Mouse (Mus musculus) heart, embryonic 11.5 days (tissue): ENCODE data around the gene Ube2q2. TPM values are rescaled to one million over a fixed set of nuclear protein-coding genes. Genes with fewer than 3 reads are reported as not detected.

Source experiments
- ATAC-seq: fragments of 200-750 bp; cut with Nextera tagmentation; replicated peaks from 2 replicates; pipeline ENCODE4 v1.8.0; 2017; ENCODE audit warnings: moderate library complexity; ENCODE audit not compliant: insufficient number of reproducible peaks, low FRiP score, low TSS enrichment
- H3K27ac ChIP-seq: fragments of 300-500 bp; sonication (generic); 2 replicates; pipeline ENCODE4 v1.5.1; 2014; ENCODE audit warnings: mild to moderate bottlenecking, low read depth, low read length
- H3K27me3 ChIP-seq: fragments of 300-500 bp; sonication (generic); 2 replicates; pipeline ENCODE4 v1.6.1; 2014; ENCODE audit warnings: mild to moderate bottlenecking, low read length, mixed read lengths; ENCODE audit not compliant: control insufficient read depth, insufficient read depth
- H3K36me3 ChIP-seq: fragments of 300-500 bp; sonication (generic); 2 replicates; pipeline ENCODE4 v1.6.1; 2014; ENCODE audit warnings: mild to moderate bottlenecking, low read length, moderate library complexity, mixed read lengths; ENCODE audit not compliant: control insufficient read depth, insufficient read depth
- H3K4me1 ChIP-seq: fragments of 300-500 bp; sonication (generic); 2 replicates; pipeline ENCODE4 v1.6.1; 2014; ENCODE audit warnings: low read length; ENCODE audit not compliant: control insufficient read depth, insufficient read depth
- H3K4me2 ChIP-seq: fragments of 300-500 bp; sonication (generic); 2 replicates; pipeline ENCODE4 v1.6.1; 2014; ENCODE audit warnings: mild to moderate bottlenecking, moderate library complexity
- H3K4me3 ChIP-seq: fragments of 300-500 bp; sonication (generic); 2 replicates; pipeline ENCODE4 v1.5.1; 2014; ENCODE audit warnings: low read depth, low read length
- H3K9ac ChIP-seq: fragments of 300-500 bp; sonication (generic); 2 replicates; pipeline ENCODE4 v1.6.1; 2014; ENCODE audit warnings: mild to moderate bottlenecking, low read depth, low read length, moderate library complexity
- H3K9me3 ChIP-seq: fragments of 300-500 bp; sonication (generic); replicated peaks from 2 replicates; pipeline ENCODE4 v1.6.1; 2016; ENCODE audit warnings: low read length; ENCODE audit not compliant: control insufficient read depth
- WGBS: fragments of 180-500 bp; shearing (Covaris S2); extraction: QIAGEN DNeasy Blood & Tissue Kit; methylation state at CpG from one replicate; pipeline ENCODE4 v1.1.7; 2014; ENCODE audit not compliant: insufficient replicate concordance; 5-methylcytosine and 5-hydroxymethylcytosine counted together
- polyA plus RNA-seq: library from polyadenylated mRNA; unstranded; fragments of >200 nt; fragmentation: Nextera tagmentation; extraction: Ambion mirVana; gene quantifications from 2 replicates; pipeline ENCODE4 v1.2.1, GENCODE M21; 2014

The Ube2q2 gene
- polyA plus RNA-seq, 1 experiment from 2014 or later = 29.1 TPM

DNA sequence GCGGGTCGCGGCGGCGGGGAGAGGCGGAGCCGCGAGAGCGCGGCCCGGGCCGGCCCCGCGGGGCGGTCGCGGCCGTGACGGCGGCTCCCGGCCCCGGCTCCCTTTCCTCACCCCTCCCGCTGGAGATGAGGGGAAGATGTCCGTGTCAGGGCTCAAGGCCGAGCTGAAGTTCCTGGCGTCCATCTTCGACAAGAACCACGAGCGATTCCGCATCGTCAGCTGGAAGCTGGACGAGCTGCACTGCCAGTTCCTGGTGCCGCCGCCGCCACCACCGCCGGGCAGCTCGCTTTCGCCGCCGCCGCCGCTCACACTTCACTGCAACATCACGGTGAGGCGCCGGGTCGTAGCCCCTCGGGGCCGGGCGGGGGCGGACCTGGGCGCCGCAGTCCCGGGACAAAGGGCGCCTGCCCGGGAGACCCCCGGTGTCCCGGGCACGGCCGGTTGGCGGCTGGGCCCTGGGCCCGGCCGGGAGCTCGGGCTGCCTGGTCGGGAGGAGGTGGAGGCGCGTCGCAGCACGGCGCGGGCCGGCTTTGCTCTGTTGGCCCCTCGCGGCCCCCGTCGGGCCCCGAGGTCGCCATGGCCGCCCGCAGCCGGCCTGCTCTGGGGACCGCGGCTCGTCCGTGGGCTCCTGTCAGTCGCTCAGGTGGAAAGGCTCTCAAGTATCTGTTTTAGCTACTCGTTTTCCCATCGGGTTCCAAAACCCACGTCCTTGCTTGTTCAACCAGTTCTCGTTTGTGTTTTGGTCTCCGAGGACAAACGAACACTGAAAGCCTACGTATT, 1.0 kb downstream of the Ube2q2 start:
- WGBS = under 1% methylated on average over 71 of the region's 93 CpGs
- Histone ChIP-seq H3K36me3 (0 out of 2 replicates have a peak, but pooled peaks cover 2% of the 10 kb centered on the region), H3K9ac (peak overlapping the region; percentile 90)

DNA sequence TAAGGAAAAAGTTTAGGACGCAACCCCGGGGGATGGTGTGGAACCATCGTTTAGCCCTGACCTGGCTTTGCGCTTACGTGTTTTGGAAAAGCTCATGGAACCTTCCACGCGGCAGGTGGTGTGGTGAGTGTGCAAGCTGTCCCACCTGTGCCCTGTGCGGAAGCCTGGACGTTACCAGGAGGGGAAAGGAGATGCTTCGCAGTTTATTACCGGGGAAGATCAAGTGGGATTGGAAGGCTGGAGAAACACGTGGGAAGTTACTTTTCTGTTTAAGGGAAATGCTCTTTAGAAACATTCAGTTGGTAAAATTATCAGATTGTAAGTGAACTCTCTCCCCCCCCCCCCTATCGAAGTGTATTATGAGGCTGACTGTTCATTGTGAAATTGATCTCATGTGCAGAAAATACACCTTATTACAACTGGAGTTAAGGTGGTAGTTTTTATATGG, 1.6 kb downstream of the Ube2q2 start:
- Histone ChIP-seq H3K4me1 (peaks cover 5% of the 10 kb centered on the region), H3K27ac (no peak overlapping the region), H3K9me3 (no peaks in the 10 kb centered on the region), H3K4me3 (peak overlapping the region; percentile 72), H3K36me3 (0 out of 2 replicates have a peak, but pooled peaks cover 2% of the 10 kb centered on the region), H3K9ac (peak overlapping the region; percentile 90), H3K4me2 (peak overlapping the region; percentile 91), H3K27me3 (no peaks in the 10 kb centered on the region)
- WGBS = 3% methylated on average over 13 of the region's 13 CpGs
- ATAC-seq = no peak

More for the DNA sequence above, 1.0 kb downstream of the Ube2q2 start:
- peak; percentile 72 for ATAC-seq
- H3K27ac ChIP-seq = peak overlapping the region; percentile 84
- peak overlapping the region; percentile 72 for H3K4me3 ChIP-seq
- H3K9me3 ChIP-seq = no peaks in the 10 kb centered on the region
- H3K4me2 ChIP-seq = peak overlapping the region; percentile 91
- peaks cover 5% of the 10 kb centered on the region for H3K4me1 ChIP-seq
- no peaks in the 10 kb centered on the region for H3K27me3 ChIP-seq

DNA sequence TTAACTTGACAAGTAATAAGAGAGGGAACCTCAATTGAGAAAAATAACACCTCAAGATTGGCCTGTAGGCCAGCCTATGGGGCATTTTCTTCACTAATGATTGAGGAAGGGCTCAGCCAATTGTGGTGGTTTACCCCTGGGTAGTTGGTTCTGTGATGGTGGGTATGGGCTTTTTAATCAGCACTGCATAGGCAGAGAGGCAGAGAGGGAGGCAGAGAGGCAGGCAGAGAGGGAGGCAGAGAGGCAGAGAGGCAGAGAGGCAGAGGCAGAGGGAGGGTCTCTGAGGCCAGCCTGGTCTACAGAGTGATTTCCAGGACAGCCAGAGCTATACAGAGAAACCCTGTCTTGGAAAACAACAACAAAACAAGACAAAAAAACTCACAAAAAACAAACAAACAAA, 2.4 kb downstream of the Ube2q2 start:
- no peak for ATAC-seq
- no peaks in the 10 kb centered on the region for H3K9me3 ChIP-seq
- H3K27ac ChIP-seq = no peak overlapping the region
- H3K36me3 ChIP-seq = 0 out of 2 replicates have a peak, but pooled peaks cover 2% of the 10 kb centered on the region
- H3K4me3 ChIP-seq = peak overlapping the region; percentile 72; the same call in 1 of the 2 replicates
- H3K4me2 ChIP-seq = peak overlapping the region; percentile 91
- no peaks in the 10 kb centered on the region for H3K27me3 ChIP-seq
- H3K9ac ChIP-seq = no peak overlapping the region
- H3K4me1 ChIP-seq = peaks cover 5% of the 10 kb centered on the region

DNA sequence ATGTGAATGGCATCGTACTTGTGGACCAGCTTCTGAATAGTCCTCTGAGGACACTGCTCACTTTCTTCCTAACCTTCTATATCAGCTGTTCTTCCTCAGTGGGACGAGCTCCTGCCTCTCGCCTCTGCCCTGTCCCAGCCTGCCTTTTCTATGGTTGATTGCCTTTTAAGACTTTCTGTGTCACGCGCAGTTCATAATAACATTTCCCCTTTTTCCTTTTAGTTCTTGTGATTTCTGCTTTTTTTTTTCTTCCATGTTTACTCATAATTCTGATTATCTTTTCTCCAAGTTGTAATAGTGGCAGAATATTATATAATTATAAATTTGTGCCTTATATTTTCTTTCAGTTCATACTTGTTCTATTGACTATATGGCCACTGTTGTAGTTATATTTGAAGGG, 4.3 kb downstream of the Ube2q2 start:
- H3K27ac ChIP-seq = no peak overlapping the region
- H3K4me1 ChIP-seq = peaks cover 5% of the 10 kb centered on the region
- 0 out of 2 replicates have a peak, but pooled peaks cover 2% of the 10 kb centered on the region for H3K36me3 ChIP-seq
- no peaks in the 10 kb centered on the region for H3K9me3 ChIP-seq
- H3K9ac ChIP-seq = no peak overlapping the region
- no peaks in the 10 kb centered on the region for H3K27me3 ChIP-seq
- WGBS = 87% methylated on average over 5 of the region's 5 CpGs
- H3K4me2 ChIP-seq = no peak overlapping the region
- H3K4me3 ChIP-seq = no peak overlapping the region
- no peak for ATAC-seq

DNA sequence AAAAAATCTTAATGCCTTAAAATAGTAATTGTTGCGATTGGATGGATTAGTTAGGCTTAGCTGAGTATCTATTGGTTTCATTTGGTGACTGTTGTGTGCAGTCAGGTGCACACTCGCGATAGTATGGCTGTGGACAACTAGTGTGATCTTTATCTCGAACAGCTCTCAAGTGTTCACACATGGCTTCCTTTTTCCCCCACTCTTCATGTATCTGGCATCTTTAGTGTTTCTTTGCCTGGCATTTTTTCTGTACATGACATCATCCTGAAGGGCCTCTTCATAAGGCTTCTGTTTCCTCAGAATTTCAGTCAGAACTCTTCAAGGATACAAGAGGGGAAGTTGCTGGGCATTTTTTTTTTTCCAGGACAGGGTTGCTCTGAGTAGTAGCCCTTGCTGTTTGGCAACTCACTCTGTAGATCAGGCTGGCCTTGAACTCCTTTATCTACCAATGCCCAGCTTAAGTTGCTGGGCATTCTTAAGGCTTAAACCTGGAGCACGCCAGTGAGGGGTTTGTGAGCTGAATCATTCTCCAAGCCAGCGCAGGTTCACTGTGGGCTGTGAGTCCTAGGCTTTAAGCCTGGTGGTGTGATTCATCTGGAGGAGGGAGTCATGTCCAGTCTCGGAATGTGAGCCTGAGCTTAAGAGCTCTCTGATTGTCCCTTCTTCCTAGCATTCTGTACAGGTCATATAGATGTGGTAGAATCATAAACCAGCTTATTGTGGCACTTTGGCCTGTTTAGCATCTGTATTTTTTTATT, 22.2 kb downstream of the Ube2q2 start:
- H3K9me3 ChIP-seq = no peaks in the 10 kb centered on the region
- ATAC-seq = no peak
- H3K4me3 ChIP-seq = no peak overlapping the region
- H3K4me2 ChIP-seq = no peak overlapping the region
- H3K4me1 ChIP-seq = no peaks in the 10 kb centered on the region; the same call in 1 of the 2 replicates
- no peak overlapping the region; the same call in 1 of the 2 replicates for H3K9ac ChIP-seq
- WGBS = 74% methylated on average over 7 of the region's 7 CpGs
- H3K36me3 ChIP-seq = no peaks in the 10 kb centered on the region
- no peak overlapping the region for H3K27ac ChIP-seq
- no peaks in the 10 kb centered on the region for H3K27me3 ChIP-seq

DNA sequence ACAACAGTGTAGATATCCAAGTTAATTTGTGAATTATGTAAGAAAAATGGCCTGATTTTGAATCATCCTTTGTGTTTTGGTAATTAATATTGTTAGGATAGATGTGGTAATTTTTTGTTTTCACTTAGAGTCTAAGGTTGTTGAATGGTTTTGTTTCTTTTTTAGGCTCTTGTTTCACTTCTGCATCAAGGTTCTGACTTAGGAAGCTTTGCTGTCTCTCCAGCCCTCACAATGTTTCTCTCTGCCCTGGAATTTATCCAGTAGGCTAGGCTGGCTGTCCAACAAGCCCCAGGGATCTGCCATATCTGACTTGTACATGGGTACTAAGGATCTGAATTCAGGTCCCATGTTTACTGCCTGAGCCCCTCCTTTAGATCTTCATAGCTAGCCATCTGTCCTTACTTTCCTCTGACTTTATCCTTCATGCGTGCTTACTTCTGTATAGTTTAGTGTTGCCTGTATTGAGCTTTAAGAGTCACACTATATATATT, 23.6 kb downstream of the Ube2q2 start:
- ATAC-seq = no peak
- no peaks in the 10 kb centered on the region; the same call in 1 of the 2 replicates for H3K4me1 ChIP-seq
- no peaks in the 10 kb centered on the region for H3K9me3 ChIP-seq
- H3K36me3 ChIP-seq = no peaks in the 10 kb centered on the region
- no peak overlapping the region for H3K4me3 ChIP-seq
- H3K27me3 ChIP-seq = no peaks in the 10 kb centered on the region
- H3K27ac ChIP-seq = no peak overlapping the region
- no peak overlapping the region for H3K4me2 ChIP-seq
- WGBS = 89% methylated on average over 1 of the region's 1 CpGs
- H3K9ac ChIP-seq = no peak overlapping the region

DNA sequence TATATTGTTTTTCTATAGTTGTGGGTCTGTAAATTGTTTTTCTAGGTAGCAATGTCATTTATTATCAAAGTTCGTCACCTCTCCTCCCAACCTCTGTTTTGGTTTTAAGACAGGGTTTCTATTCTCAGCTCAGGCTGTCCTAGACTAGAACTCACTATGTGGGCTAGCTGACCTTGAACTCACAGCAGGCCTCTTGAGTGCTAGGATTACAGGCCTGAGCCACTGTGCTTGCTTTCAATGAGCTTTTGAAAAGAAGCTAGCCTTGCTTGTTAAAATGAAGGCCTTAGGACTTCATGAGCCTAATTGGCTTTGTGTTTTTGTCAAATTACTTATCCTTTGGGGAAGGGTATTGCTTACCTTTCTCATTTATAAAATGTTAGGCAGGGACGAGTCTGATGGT, 25.6 kb downstream of the Ube2q2 start:
- Histone ChIP-seq H3K27me3 (no peaks in the 10 kb centered on the region), H3K27ac (no peak overlapping the region), H3K9ac (no peak overlapping the region), H3K4me3 (no peak overlapping the region), H3K36me3 (no peaks in the 10 kb centered on the region), H3K9me3 (no peaks in the 10 kb centered on the region), H3K4me1 (no peaks in the 10 kb centered on the region; the same call in 1 of the 2 replicates), H3K4me2 (no peak overlapping the region)
- 75% methylated on average over 2 of the region's 2 CpGs for WGBS
- no peak for ATAC-seq

DNA sequence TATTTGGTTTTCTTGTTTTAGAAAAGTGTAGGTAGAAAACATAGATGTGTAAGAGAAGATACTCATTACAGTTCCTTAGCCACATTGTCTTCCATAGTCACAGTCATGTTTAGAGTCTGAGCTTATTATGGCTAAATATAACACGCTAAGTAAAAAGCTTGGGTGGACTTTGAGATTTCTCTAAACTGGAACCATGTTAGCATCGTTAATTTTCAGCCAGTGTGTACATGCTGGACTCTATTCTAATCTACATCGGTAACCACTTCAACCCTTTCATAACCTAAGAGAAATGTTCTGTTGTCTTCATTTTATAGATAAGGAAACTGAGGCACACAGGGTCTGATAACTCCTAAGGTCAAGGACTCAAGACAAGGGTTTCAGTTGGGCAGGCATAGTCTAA, 47.2 kb downstream of the Ube2q2 start:
- no peak for ATAC-seq
- peaks cover 2% of the 10 kb centered on the region; the same call in 1 of the 2 replicates for H3K36me3 ChIP-seq
- 87% methylated on average over 3 of the region's 3 CpGs for WGBS
- H3K9ac ChIP-seq = no peak overlapping the region
- no peaks in the 10 kb centered on the region for H3K27me3 ChIP-seq
- no peak overlapping the region for H3K27ac ChIP-seq
- no peak overlapping the region for H3K4me2 ChIP-seq
- no peak overlapping the region for H3K4me3 ChIP-seq
- no peaks in the 10 kb centered on the region for H3K9me3 ChIP-seq
- H3K4me1 ChIP-seq = no peaks in the 10 kb centered on the region
